Mouse (Mus musculus): Measurements from ENCODE around the gene Kcnc4.

DNA sequence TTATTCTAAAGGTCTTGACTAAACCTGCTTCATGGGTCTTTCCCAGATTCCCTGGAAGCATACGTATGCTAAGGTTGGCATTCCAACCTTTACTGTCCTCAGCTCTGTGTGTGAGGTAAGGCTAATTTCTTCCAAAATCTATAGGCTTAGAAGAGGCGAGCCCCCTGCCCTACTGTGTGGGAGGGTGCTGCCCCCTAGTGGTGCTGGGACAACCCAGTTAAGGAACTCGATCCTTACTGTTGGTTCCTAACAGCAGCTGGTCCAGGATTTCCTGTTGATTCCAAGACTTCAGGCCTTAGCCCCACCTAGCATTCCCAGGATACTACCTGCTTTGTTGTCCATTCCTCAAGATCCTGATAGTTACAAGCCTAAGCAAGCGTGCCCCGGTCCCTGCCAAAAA, 2.8 kb upstream of the Kcnc4 start:
- peak; percentile 84 for TF ChIP-seq CTCF (conservative IDR thresholded peaks at IDR 0.05; ENCODE audit: low read length)
- no peak for TF ChIP-seq NANOG (IDR thresholded peaks at IDR 0.05; ENCODE audit: borderline replicate concordance, low read length)
- no peak for TF ChIP-seq POU5F1 (IDR thresholded peaks at IDR 0.05; ENCODE audit: borderline replicate concordance, low read length)
